In the genomic region with DNA sequence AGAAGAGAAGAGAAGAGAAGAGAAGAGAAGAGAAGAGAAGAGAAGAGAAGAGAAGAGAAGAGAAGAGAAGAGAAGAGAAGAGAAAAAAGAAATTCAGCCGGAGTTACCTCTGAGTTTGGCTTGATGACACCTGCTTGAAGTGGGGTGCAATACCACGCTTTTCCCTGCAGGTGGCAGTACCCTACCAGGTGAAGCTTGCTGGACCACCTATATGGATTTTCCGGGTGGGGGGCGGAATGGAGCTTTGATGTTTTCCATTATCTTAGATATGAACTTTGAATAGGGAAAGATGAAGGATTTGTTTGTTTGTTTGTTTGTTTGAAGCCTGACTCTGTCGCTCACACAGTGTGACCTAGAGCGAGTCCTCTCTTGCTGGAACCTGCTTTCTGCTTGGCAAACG, we compare ENCODE assay signal across 8 mouse cellular contexts. TPM values are rescaled to one million over a fixed set of nuclear protein-coding genes. Genes with fewer than 3 reads are reported as not detected.
DNase-seq lines count a peak whose midpoint lies in the region; ATAC-seq and TF ChIP-seq lines count a peak whose summit lies in the region.

No protein-coding gene starts in this region.

- no peaks in the 10 kb centered on the region for H3K9me3 ChIP-seq in forebrain, postnatal 0 days (ENCODE audit: low read length)
- no peaks in the 10 kb centered on the region for H3K9me3 ChIP-seq in forebrain, embryonic 12.5 days
- H3K9me3 ChIP-seq in liver, embryonic 12.5 days (replicated peaks) = no peaks in the 10 kb centered on the region

- no peak for ATAC-seq in forebrain, postnatal 0 days
- no peak for ATAC-seq in forebrain, embryonic 12.5 days (ENCODE audit: low FRiP score)
- no peak for ATAC-seq in liver, embryonic 12.5 days
- ATAC-seq in granulocyte monocyte progenitor cell, adult 5-6 weeks (replicated peaks; ENCODE audit: poor library complexity, severe bottlenecking) = no peak

- H3K27ac ChIP-seq in forebrain, postnatal 0 days (ENCODE audit: low read depth, low read length) = no peak overlapping the region
- no peak overlapping the region for H3K27ac ChIP-seq in forebrain, embryonic 12.5 days
- 0 out of 2 replicates have a peak overlapping the region, but pooled peaks have one; percentile 79 for H3K27ac ChIP-seq in liver, embryonic 12.5 days

- no peak overlapping the region for H3K4me2 ChIP-seq in forebrain, postnatal 0 days (ENCODE audit: low read depth)
- no peak overlapping the region for H3K4me2 ChIP-seq in forebrain, embryonic 12.5 days
- H3K4me2 ChIP-seq in liver, embryonic 12.5 days = no peak overlapping the region

- no peaks in the 10 kb centered on the region for H3K27me3 ChIP-seq in forebrain, postnatal 0 days (ENCODE audit: insufficient read depth, low read length)
- H3K27me3 ChIP-seq in forebrain, embryonic 12.5 days = 0 out of 2 replicates have a peak, but pooled peaks cover 3% of the 10 kb centered on the region
- no peaks in the 10 kb centered on the region for H3K27me3 ChIP-seq in liver, embryonic 12.5 days (replicated peaks)

- no peak overlapping the region for H3K9ac ChIP-seq in forebrain, postnatal 0 days
- no peak overlapping the region for H3K9ac ChIP-seq in forebrain, embryonic 12.5 days
- H3K9ac ChIP-seq in liver, embryonic 12.5 days = no peak overlapping the region

- H3K4me3 ChIP-seq in forebrain, postnatal 0 days (ENCODE audit: low read depth, low read length) = no peak overlapping the region
- H3K4me3 ChIP-seq in forebrain, embryonic 12.5 days (replicated peaks) = no peak overlapping the region
- no peak overlapping the region for H3K4me3 ChIP-seq in liver, embryonic 12.5 days

- 56% methylated on average over 7 of the region's 7 CpGs for WGBS in forebrain, postnatal 0 days
- WGBS in forebrain, embryonic 12.5 days = 62% methylated on average over 7 of the region's 7 CpGs
- WGBS in liver, embryonic 12.5 days (ENCODE audit: insufficient replicate concordance) = 52% methylated on average over 7 of the region's 7 CpGs

- no peaks in the 10 kb centered on the region for H3K4me1 ChIP-seq in forebrain, postnatal 0 days (ENCODE audit: insufficient read depth)
- no peaks in the 10 kb centered on the region for H3K4me1 ChIP-seq in forebrain, embryonic 12.5 days
- H3K4me1 ChIP-seq in liver, embryonic 12.5 days = peaks cover 80% of the 10 kb centered on the region

- no peaks in the 10 kb centered on the region for H3K36me3 ChIP-seq in forebrain, postnatal 0 days (ENCODE audit: insufficient read depth)
- no peaks in the 10 kb centered on the region for H3K36me3 ChIP-seq in forebrain, embryonic 12.5 days (replicated peaks)
- no peaks in the 10 kb centered on the region for H3K36me3 ChIP-seq in liver, embryonic 12.5 days

- peak; percentile 59 for DNase-seq in forebrain, postnatal 0 days
- peak; percentile 33 to 39 for DNase-seq in right cerebral cortex, adult 2 months (ENCODE audit: low spot score in 2 of 2)
- DNase-seq in right cerebral cortex, adult 18-20 months = no peak
- DNase-seq in cerebellum, adult 9-11 months = peak; percentile 43
- peak; percentile 60 for DNase-seq in thymus, postnatal 4 days

- TF ChIP-seq CTCF in forebrain, postnatal 0 days (IDR thresholded peaks at IDR 0.05; ENCODE audit: low read depth) = peak; percentile 81

RNA-seq across cellular contexts. Expression of gene Cited4, which starts 14.6 kb away (rescaled TPM):
- total RNA-seq in forebrain, postnatal 0 days (2014; rRNA removed) = 2.9 and 6.0 TPM in 2 replicates
- 4.2 and 5.3 TPM in 2 replicates for polyA plus RNA-seq in forebrain, postnatal 0 days (2015; fragmentation: Nextera tagmentation; extraction: Ambion mirVana)
- polyA plus RNA-seq in forebrain, embryonic 12.5 days (2016; fragmentation: Nextera tagmentation; extraction: Ambion mirVana) = 4.2 and 4.8 TPM in 2 replicates
- 286 and 295 TPM in 2 replicates for polyA plus RNA-seq in liver, embryonic 12.5 days (2016; fragmentation: Nextera tagmentation; extraction: Ambion mirVana)
- total RNA-seq in granulocyte monocyte progenitor cell, adult 5-6 weeks (2014; fragmentation: Nextera tagmentation) = 4.4 TPM in 2 replicates
- total RNA-seq in granulocyte monocyte progenitor cell, adult 5-6 weeks (2017) = 2.1 and 2.4 TPM in 2 replicates

Comparison
In these comparisons a context has a peak if more than half of its experiments do, and no peak if none do; other contexts are left out.
1. RNA of gene Cited4, which starts 14.6 kb away (polyA plus RNA-seq): 286 to 295 TPM in liver, embryonic 12.5 days; 4.2 to 5.3 TPM in forebrain, postnatal 0 days and 4.2 to 4.8 TPM in forebrain, embryonic 12.5 days; every median in the first group is over 10 times any median in the second.